Mouse (Mus musculus) G1E (cell line): ENCODE data around the gene Btbd9. TPM values are rescaled to one million over a fixed set of nuclear protein-coding genes. Genes with fewer than 3 reads are reported as not detected.

Source experiments
- ATAC-seq: 2 replicates; pipeline ENCODE4 v1.8.0; 2016; ENCODE audit warnings: mild to moderate bottlenecking; ENCODE audit not compliant: insufficient number of reproducible peaks, poor library complexity, low FRiP score, severe bottlenecking; ENCODE audit errors: extremely low read depth
- DNase-seq: peaks from one replicate; pipeline ENCODE4 v3.0.0; 2012; ENCODE audit warnings: low spot score
- H3K27me3 ChIP-seq: 2 replicates; pipeline ENCODE4 v1.6.1; 2012; ENCODE audit warnings: mild to moderate bottlenecking, low read length, inconsistent platforms; ENCODE audit not compliant: insufficient read depth
- H3K36me3 ChIP-seq: replicated peaks from 2 replicates; pipeline ENCODE3; 2012; ENCODE audit warnings: mild to moderate bottlenecking, inconsistent platforms
- H3K4me1 ChIP-seq: 2 replicates; pipeline ENCODE4 v1.6.1; 2012; ENCODE audit warnings: low read depth, low read length, inconsistent platforms, mixed read lengths; ENCODE audit not compliant: insufficient read depth
- H3K4me3 ChIP-seq: 2 replicates; pipeline ENCODE4 v1.5.1; 2012; ENCODE audit warnings: low read depth, mild to moderate bottlenecking, inconsistent platforms, low read length, moderate library complexity, mixed read lengths
- H3K9me3 ChIP-seq: replicated peaks from 2 replicates; pipeline ENCODE4 v1.6.1; 2012; ENCODE audit warnings: inconsistent platforms
- CTCF ChIP-seq: IDR thresholded peaks from 2 replicates; pipeline ENCODE4 v1.5.1; 2012; ENCODE audit warnings: low read depth, low read length, inconsistent platforms, mixed read lengths
- GATA1 ChIP-seq: IDR thresholded peaks from 2 replicates; pipeline ENCODE4 v1.6.1; 2012; ENCODE audit warnings: borderline replicate concordance, low read length, inconsistent platforms, mixed read lengths
- GATA2 ChIP-seq: IDR thresholded peaks from 2 replicates; pipeline ENCODE4 v1.6.1; 2012; ENCODE audit warnings: low read depth, low read length, inconsistent platforms, borderline replicate concordance
- POLR2AphosphoS5 ChIP-seq: IDR thresholded peaks from 2 replicates; pipeline ENCODE4 v1.6.1; 2012; ENCODE audit warnings: low read depth, low read length, inconsistent platforms; ENCODE audit not compliant: insufficient replicate concordance
- TAL1 ChIP-seq: conservative IDR thresholded peaks from 2 replicates; pipeline ENCODE4 v1.6.1; 2012; ENCODE audit warnings: low read depth, low read length, inconsistent platforms, mixed read lengths
- polyA plus RNA-seq: library from polyadenylated mRNA; stranded (reverse); fragments of >175 nt; gene quantifications from 2 replicates; pipeline ENCODE4 v1.2.3, GENCODE M21; 2012
- total RNA-seq, 2 experiments: library from RNA; stranded (forward) in 1 of 2; stranded (reverse) in 1 of 2; fragments of 200-1000 nt in 1 of 2; fragments of >200 nt in 1 of 2; fragmentation: Nextera tagmentation in 1 of 2; gene quantifications; 2 replicates each; pipeline ENCODE4 v1.2.3; 2014 to 2017

Btbd9 gene
- total and polyA plus RNA-seq, 3 experiments: 33.6 to 68.4 (median 57.5) TPM

DNA sequence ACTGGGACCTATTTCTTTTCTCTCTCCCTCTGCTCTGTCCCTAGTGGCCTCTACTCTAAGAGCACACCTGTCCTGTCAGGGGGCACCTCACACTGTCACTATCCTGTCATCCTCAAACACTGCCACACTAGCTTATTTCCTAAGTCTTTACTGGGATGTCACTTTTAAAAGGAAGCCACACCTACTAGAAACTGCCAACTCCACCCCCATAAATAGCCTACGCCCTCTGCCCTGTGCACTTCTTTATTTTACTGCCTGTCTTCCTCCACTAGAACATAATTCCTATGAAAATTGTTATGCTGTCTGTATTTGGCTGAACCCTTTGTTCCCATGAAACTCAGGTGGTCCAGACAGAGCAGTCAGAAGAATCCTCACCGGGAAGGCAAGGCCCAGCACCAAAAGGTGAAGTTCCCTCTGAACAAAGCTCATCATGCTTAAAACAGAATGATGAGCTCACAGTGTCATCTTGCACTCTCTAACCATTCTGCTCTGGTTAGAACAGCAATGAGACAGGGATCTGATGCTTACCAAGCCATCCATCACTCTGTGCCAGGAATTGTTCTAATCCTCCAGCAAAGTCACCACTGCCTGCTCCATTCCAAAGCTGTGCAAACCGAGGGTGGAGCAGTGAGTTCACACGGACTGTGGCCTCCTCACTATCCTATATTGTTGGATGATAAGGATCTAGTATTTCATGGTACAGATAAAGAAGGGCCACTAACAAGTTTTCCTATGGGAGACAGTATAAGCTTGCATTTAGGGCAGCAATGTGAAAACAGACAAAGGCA is 91.0 kb downstream of the Btbd9 start:
- TF ChIP-seq CTCF: no peak
- TF ChIP-seq POLR2AphosphoS5: no peak
- no peak for TF ChIP-seq GATA1
- no peak for TF ChIP-seq GATA2
- no peak for TF ChIP-seq TAL1
- no peak for ATAC-seq

DNA sequence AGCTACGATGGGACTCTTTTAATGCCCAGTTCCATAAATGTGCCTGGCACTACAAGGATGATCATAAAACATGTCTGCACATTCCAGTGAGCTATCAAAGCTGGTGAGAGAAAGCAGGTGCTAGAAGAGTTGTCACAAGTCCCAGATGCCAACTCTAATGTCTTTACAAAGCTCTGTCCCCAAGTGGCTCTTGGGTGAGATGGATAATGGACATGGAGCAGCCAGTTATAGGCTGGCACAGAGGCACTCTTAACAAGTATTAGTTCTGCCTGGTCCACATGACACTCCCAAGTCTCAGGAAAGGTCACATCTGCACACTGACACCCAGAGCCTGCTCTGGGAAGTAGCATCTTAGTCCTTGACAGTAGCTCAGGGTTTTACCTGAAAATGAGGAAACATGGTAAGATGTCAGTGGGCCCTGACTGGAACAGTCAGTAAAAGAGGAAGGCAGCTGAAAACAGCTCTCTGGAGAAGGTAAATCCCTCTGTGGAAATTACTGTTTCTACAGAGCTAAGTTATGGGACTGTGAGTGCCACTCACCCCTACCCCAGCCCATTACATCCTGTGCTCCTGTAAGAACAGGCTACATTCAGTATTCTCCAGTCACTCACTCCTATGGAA is 91.7 kb downstream of the Btbd9 start:
- Histone ChIP-seq H3K27me3 (no peaks in the 10 kb centered on the region), H3K9me3 (peaks cover 8% of the 10 kb centered on the region), H3K4me3 (no peak overlapping the region), H3K36me3 (peaks cover 41% of the 10 kb centered on the region), H3K4me1 (peaks cover 3% of the 10 kb centered on the region; the same call in 1 of the 2 replicates)
- no peak for ATAC-seq
- TF ChIP-seq POLR2AphosphoS5: no peak
- TF ChIP-seq CTCF: no peak
- no peak for TF ChIP-seq TAL1
- TF ChIP-seq GATA2: no peak
- DNase-seq: no peak

More for the DNA sequence above, 91.0 kb downstream of the Btbd9 start:
- Histone ChIP-seq H3K27me3 (no peaks in the 10 kb centered on the region), H3K36me3 (peaks cover 39% of the 10 kb centered on the region), H3K9me3 (peaks cover 8% of the 10 kb centered on the region), H3K4me3 (no peak overlapping the region), H3K4me1 (peaks cover 3% of the 10 kb centered on the region; the same call in 1 of the 2 replicates)
- no peak for DNase-seq

DNA sequence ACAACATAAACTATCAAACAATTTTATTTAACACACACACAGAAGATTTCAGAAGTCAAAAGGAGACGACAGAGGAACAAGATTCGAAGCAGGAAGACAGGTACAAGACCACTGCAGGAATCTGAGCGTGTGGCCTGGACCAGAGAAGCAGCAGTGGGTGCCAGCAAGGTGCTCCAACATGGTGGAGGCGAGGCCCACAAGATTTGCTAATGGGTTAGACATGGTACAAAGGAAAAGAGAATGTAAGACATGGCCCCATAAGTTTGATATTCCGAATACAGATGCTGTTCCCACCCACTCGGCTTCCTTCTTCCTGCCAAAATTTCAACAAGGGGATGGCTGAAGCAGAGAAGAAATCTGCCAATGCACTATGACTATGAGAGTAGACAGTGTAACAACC is 94.5 kb downstream of the Btbd9 start:
- ATAC-seq: no peak
- Histone ChIP-seq H3K4me3 (no peak overlapping the region), H3K9me3 (peaks cover 8% of the 10 kb centered on the region), H3K27me3 (no peaks in the 10 kb centered on the region), H3K4me1 (peaks cover 3% of the 10 kb centered on the region; the same call in 1 of the 2 replicates), H3K36me3 (peaks cover 49% of the 10 kb centered on the region)
- DNase-seq: no peak
- TF ChIP-seq GATA1 (no peak), CTCF (no peak), POLR2AphosphoS5 (no peak), GATA2 (no peak), TAL1 (no peak)

DNA sequence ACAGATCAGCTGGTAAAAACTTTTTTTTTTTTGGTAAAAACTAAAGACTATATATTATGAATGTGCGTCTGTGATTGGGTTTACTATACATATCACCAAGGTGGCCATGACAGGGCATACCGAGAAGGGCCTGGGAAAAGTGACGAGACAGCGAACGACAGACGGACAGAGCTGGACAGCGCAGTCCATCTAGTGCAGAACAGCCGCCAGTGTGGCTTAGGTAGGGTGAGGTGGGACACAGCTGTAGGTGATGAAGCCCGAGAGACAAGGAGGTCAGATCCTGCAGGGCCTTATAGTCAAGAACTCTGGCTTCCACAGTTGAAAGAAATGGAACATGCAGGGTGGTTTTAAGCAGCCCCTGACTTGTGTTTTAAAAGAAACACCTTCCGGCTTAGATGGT is 94.9 kb downstream of the Btbd9 start:
- Histone ChIP-seq H3K36me3 (peaks cover 46% of the 10 kb centered on the region), H3K27me3 (no peaks in the 10 kb centered on the region), H3K9me3 (peaks cover 8% of the 10 kb centered on the region), H3K4me1 (peaks cover 3% of the 10 kb centered on the region; the same call in 1 of the 2 replicates), H3K4me3 (no peak overlapping the region)
- TF ChIP-seq GATA2: no peak
- no peak for TF ChIP-seq TAL1
- no peak for TF ChIP-seq POLR2AphosphoS5
- no peak for TF ChIP-seq GATA1
- no peak for DNase-seq
- no peak for ATAC-seq

DNA sequence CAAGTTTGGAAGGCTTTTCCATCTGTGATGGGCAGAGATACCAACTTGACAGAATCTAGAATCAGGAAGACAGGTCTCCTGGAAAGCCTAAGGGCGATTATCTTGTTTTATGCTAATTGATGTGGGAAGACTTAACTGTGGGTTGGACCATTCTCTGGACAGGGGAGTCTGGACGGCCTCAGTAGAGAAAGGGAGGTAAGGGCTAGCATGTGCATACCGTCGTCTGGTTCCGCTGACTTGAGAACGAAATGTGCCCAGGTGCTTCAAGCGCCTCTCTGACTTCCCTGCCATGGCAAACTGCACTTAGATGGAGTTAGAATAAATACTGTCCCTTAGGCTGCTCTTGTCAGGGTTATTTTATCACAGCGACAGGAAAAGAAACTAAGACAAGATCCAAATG is 95.9 kb downstream of the Btbd9 start:
- ATAC-seq (no peak), DNase-seq (no peak)
- Histone ChIP-seq H3K27me3 (no peaks in the 10 kb centered on the region), H3K36me3 (peaks cover 44% of the 10 kb centered on the region), H3K4me1 (peaks cover 2% of the 10 kb centered on the region; the same call in 1 of the 2 replicates), H3K4me3 (no peak overlapping the region), H3K9me3 (peaks cover 8% of the 10 kb centered on the region)
- no peak for TF ChIP-seq POLR2AphosphoS5
- TF ChIP-seq GATA2: no peak
- no peak for TF ChIP-seq GATA1
- no peak for TF ChIP-seq CTCF
- no peak for TF ChIP-seq TAL1

DNA sequence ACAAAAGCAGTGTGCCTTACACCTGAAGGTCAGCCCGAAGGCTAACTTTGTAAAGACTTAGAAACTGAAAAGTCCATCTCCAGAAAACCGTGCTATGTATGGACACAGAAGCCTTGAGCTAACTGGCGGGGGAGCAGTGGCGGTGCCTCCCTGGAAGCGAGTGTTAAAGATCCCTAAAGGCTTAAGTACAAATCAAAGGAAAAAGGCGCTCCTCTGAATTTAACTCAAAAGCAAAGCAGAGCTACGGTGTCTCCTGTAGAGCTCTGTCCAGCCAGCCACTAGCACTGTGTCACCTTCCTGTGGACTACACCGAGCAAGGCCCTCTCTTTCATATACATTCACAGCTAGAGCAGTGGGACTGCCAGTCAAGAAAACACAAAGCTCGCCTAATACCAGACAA is 98.1 kb downstream of the Btbd9 start:
- Histone ChIP-seq H3K4me1 (no peaks in the 10 kb centered on the region), H3K27me3 (no peaks in the 10 kb centered on the region), H3K36me3 (peaks cover 28% of the 10 kb centered on the region), H3K9me3 (no peaks in the 10 kb centered on the region), H3K4me3 (no peak overlapping the region)
- DNase-seq (no peak), ATAC-seq (no peak)
- TF ChIP-seq GATA1: no peak
- no peak for TF ChIP-seq POLR2AphosphoS5
- TF ChIP-seq CTCF: no peak
- TF ChIP-seq TAL1: no peak
- no peak for TF ChIP-seq GATA2
